Mouse (Mus musculus) embryonic fibroblast, embryonic 13.5 days (primary cell): ENCODE measurements at regions not wholly inside any gene's neighbourhood (a gene's known extent, or its start where the extent isn't known, plus 50 kb on each side); places are given as distances from the start of the nearest gene placed in this dataset.

ENCODE experiments used
- H3K27ac ChIP-seq: 2 replicates; pipeline ENCODE4 v1.5.1; 2012; ENCODE audit warnings: low read length, control low read depth, inconsistent platforms; ENCODE audit not compliant: insufficient read depth
- H3K4me1 ChIP-seq: 2 replicates; pipeline ENCODE4 v1.6.1; 2011; ENCODE audit warnings: low read length; ENCODE audit not compliant: control insufficient read depth, insufficient read depth
- H3K4me3 ChIP-seq: 2 replicates; pipeline ENCODE4 v1.5.1; 2011; ENCODE audit warnings: mild to moderate bottlenecking, control low read depth, low read length; ENCODE audit not compliant: insufficient read depth
- CTCF ChIP-seq: IDR thresholded peaks from 2 replicates; pipeline ENCODE4 v1.5.1; 2011; ENCODE audit warnings: mild to moderate bottlenecking, control low read depth, low read length, moderate library complexity, borderline replicate concordance; ENCODE audit not compliant: insufficient read depth
- POLR2A ChIP-seq: IDR thresholded peaks from 2 replicates; pipeline ENCODE4 v1.6.1; 2011; ENCODE audit warnings: low read depth, mild to moderate bottlenecking, control low read depth, low read length, moderate library complexity

DNA sequence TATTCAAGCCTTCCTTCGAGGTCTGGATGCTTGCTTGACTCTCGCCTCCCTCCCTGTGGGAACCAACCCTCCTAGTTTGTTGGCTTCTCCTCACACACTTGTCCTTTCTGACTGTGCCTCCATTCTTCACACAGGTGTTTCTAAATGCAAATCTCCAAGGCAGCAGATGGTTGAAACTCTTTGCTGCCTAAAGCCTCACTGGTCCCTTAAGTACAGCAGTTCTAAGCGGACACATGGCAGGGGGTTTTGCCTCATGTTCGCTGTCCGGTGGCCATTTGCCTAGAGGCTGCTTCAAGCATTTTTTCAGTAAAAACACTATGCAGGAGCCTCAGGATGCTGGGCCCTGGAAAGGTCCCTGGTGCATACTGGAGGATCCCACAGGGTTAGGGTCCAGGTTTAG lies 50.9 kb upstream of the Kcnj15 start:
- TF ChIP-seq CTCF (no peak), POLR2A (no peak)
- no peak overlapping the region for H3K27ac ChIP-seq
- H3K4me3 ChIP-seq: no peak overlapping the region
- H3K4me1 ChIP-seq: no peaks in the 10 kb centered on the region

DNA sequence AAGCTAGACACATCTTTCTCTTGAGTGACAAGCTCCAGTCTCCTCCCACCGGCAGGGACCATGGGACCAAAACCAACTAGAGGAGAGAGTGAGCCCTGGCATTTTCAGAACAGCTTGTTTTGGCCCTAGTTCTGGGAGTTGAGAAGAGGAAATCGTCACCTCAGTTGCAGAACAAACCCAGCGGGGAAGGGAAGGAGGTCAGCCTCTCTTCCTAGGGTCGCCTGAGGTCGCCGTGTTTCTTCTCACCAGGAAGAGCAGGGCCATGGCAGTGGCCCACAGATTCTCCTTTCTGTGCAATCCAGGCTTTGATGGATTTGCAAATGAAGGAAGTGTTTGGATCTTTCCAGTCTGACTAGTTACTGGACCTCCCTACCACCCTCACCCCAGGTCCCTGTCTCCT lies 49.8 kb upstream of the Kcnj15 start:
- Histone ChIP-seq H3K27ac (no peak overlapping the region), H3K4me3 (no peak overlapping the region), H3K4me1 (no peaks in the 10 kb centered on the region)
- TF ChIP-seq POLR2A: no peak
- no peak for TF ChIP-seq CTCF
